ENCODE assay signal across 14 mouse cellular contexts in genomic region chr6:31169343-31169742, GRCm38 (mm10).
DNase-seq lines count a peak whose midpoint lies in the region; ATAC-seq lines count a peak whose summit lies in the region.
"Had no signal": no experiment of that assay in that cellular context is flagged by ENCODE, and none has a peak within 500 bp of the region (broad histone marks: within the 10 kb centered on the region; RNA-seq: fewer than 3 reads in every experiment).

No protein-coding gene starts in this region.

- no peak for DNase-seq in embryonic facial prominence, embryonic 10.5 days (ENCODE audit: low spot score)
- peak; percentile 56 for DNase-seq in MEL-GATA-1-ER (ENCODE audit: extremely low read depth, low read depth)
- no peak for DNase-seq in adrenal gland, postnatal 14 days
- DNase-seq in left cerebral cortex, adult 11 months (ENCODE audit: low spot score): no peak
- no peak for DNase-seq in gastrocnemius, postnatal 36 days
- DNase-seq: cerebellum, postnatal 10 days; kidney, adult 9 months; lung, adult 18-20 months had no signal

- no peaks in the 10 kb centered on the region for H3K36me3 ChIP-seq in embryonic facial prominence, embryonic 13.5 days
- H3K36me3 ChIP-seq in embryonic facial prominence, embryonic 10.5 days (replicated peaks): no peaks in the 10 kb centered on the region
- H3K36me3 ChIP-seq: G1E; hindbrain, embryonic 13.5 days had no signal

- H3K4me1 ChIP-seq in embryonic facial prominence, embryonic 13.5 days: no peaks in the 10 kb centered on the region; the same call in 1 of the 2 replicates
- H3K4me1 ChIP-seq in embryonic facial prominence, embryonic 10.5 days: no peaks in the 10 kb centered on the region
- H3K4me1 ChIP-seq: hindbrain, embryonic 13.5 days had no signal

- no peak overlapping the region for H3K4me3 ChIP-seq in embryonic facial prominence, embryonic 13.5 days
- H3K4me3 ChIP-seq in embryonic facial prominence, embryonic 10.5 days: no peak overlapping the region
- H3K4me3 ChIP-seq: hindbrain, embryonic 13.5 days; megakaryocyte, embryonic 14.5 days had no signal

- no peak overlapping the region for H3K9ac ChIP-seq in embryonic facial prominence, embryonic 13.5 days
- H3K9ac ChIP-seq: hindbrain, embryonic 13.5 days had no signal

- 76% methylated on average over 9 of the region's 9 CpGs for WGBS in embryonic facial prominence, embryonic 13.5 days
- 88% methylated on average over 9 of the region's 9 CpGs for WGBS in embryonic facial prominence, embryonic 10.5 days

- H3K27me3 ChIP-seq in embryonic facial prominence, embryonic 13.5 days: no peaks in the 10 kb centered on the region
- no peaks in the 10 kb centered on the region for H3K27me3 ChIP-seq in embryonic facial prominence, embryonic 10.5 days (replicated peaks; ENCODE audit: low read depth, poor library complexity, severe bottlenecking)
- H3K27me3 ChIP-seq: hindbrain, embryonic 13.5 days; megakaryocyte, embryonic 14.5 days had no signal

- no peak for ATAC-seq in embryonic facial prominence, embryonic 13.5 days (ENCODE audit: insufficient number of reproducible peaks, insufficient read depth, low FRiP score, low TSS enrichment, low read depth)
- ATAC-seq in inflammation-experienced regulatory T-cells, adult 6 months: peak; percentile 87
- peak; percentile 95 for ATAC-seq in megakaryocyte-erythroid progenitor cell, adult 5-6 weeks (replicated peaks; ENCODE audit: low FRiP score, low TSS enrichment, poor library complexity, severe bottlenecking)

- intact Hi-C loops in gastrocnemius, postnatal 36 days (cut with DNase I): loop anchor here (5.0 kb wide), 1 partner anchor 102 kb away; no protein-coding TSS in a partner anchor

- no peak overlapping the region for H3K4me2 ChIP-seq in embryonic facial prominence, embryonic 13.5 days
- H3K4me2 ChIP-seq: hindbrain, embryonic 13.5 days had no signal

- no peaks in the 10 kb centered on the region for H3K9me3 ChIP-seq in embryonic facial prominence, embryonic 13.5 days
- H3K9me3 ChIP-seq in embryonic facial prominence, embryonic 10.5 days: no peaks in the 10 kb centered on the region
- H3K9me3 ChIP-seq: G1E; hindbrain, embryonic 13.5 days; megakaryocyte, embryonic 14.5 days had no signal

- 0 out of 2 replicates have a peak overlapping the region, but pooled peaks have one; percentile 12 for H3K27ac ChIP-seq in embryonic facial prominence, embryonic 13.5 days
- no peak overlapping the region for H3K27ac ChIP-seq in embryonic facial prominence, embryonic 10.5 days (replicated peaks)
- H3K27ac ChIP-seq: hindbrain, embryonic 13.5 days had no signal
